Mouse (Mus musculus) right cerebral cortex, postnatal 25 days (tissue): ENCODE measurements around the gene Cemip.

Experiments
- DNase-seq: peaks from one replicate; pipeline ENCODE4 v3.0.0; 2022

Cemip gene

GRCm38 (mm10) chr7:84090793-84091192 lies 4.5 kb upstream of the Cemip start:
- no peak for DNase-seq

- DNase-seq: no peak
Observed at GRCm38 (mm10) chr7:84089777-84090176, 3.5 kb upstream of the Cemip start.

- peak; percentile 61 for DNase-seq
Observed at GRCm38 (mm10) chr7:84088971-84089370, 2.7 kb upstream of the Cemip start.

GRCm38 (mm10) chr7:84088191-84088590 lies 1.9 kb upstream of the Cemip start:
- DNase-seq: no peak

- peak; percentile 38 for DNase-seq
Observed at GRCm38 (mm10) chr7:84085049-84085945, 1.0 kb downstream of the Cemip start.

GRCm38 (mm10) chr7:84077257-84078013 lies 8.9 kb downstream of the Cemip start:
- no peak for DNase-seq

GRCm38 (mm10) chr7:84074266-84074665 lies 12.0 kb downstream of the Cemip start:
- DNase-seq: no peak

- DNase-seq: no peak
Observed at GRCm38 (mm10) chr7:84073856-84074255, 12.4 kb downstream of the Cemip start.

- no peak for DNase-seq
Observed at GRCm38 (mm10) chr7:84068931-84069330, 17.4 kb downstream of the Cemip start.

GRCm38 (mm10) chr7:84059799-84060198 lies 26.5 kb downstream of the Cemip start:
- DNase-seq: no peak

- no peak for DNase-seq
Observed at GRCm38 (mm10) chr7:84055961-84056629, 30.2 kb downstream of the Cemip start.

GRCm38 (mm10) chr7:84053856-84054255 lies 32.4 kb downstream of the Cemip start:
- no peak for DNase-seq

- no peak for DNase-seq
Observed at GRCm38 (mm10) chr7:84051423-84051822, 34.9 kb downstream of the Cemip start.

- no peak for DNase-seq
Observed at GRCm38 (mm10) chr7:84045546-84045945, 40.8 kb downstream of the Cemip start.

- DNase-seq: peak; percentile 60
Observed at GRCm38 (mm10) chr7:84044581-84045290, 41.6 kb downstream of the Cemip start.

GRCm38 (mm10) chr7:84042726-84043125 lies 43.6 kb downstream of the Cemip start:
- no peak for DNase-seq

GRCm38 (mm10) chr7:84039856-84040522 lies 46.3 kb downstream of the Cemip start:
- DNase-seq: no peak

GRCm38 (mm10) chr7:84038642-84039041 lies 47.7 kb downstream of the Cemip start:
- DNase-seq: no peak

- DNase-seq: no peak
Observed at GRCm38 (mm10) chr7:84032831-84033230, 53.5 kb downstream of the Cemip start.

- DNase-seq: peak; percentile 37
Observed at GRCm38 (mm10) chr7:84029120-84029771, 57.1 kb downstream of the Cemip start.

GRCm38 (mm10) chr7:84028368-84028767 lies 57.9 kb downstream of the Cemip start:
- DNase-seq: no peak
